Mouse (Mus musculus) liver, postnatal 0 days (tissue): ENCODE results near the gene Ankrd55.

Experiments used
- CTCF ChIP-seq: sonication (generic); IDR thresholded peaks from 2 replicates; pipeline ENCODE4 v1.5.1; 2016; ENCODE audit warnings: antibody characterized with exemption, low read depth
- EP300 ChIP-seq: IDR thresholded peaks from 2 replicates; pipeline ENCODE4 v1.6.1; 2016; ENCODE audit warnings: antibody characterized with exemption, low read depth, mild to moderate bottlenecking

DNA sequence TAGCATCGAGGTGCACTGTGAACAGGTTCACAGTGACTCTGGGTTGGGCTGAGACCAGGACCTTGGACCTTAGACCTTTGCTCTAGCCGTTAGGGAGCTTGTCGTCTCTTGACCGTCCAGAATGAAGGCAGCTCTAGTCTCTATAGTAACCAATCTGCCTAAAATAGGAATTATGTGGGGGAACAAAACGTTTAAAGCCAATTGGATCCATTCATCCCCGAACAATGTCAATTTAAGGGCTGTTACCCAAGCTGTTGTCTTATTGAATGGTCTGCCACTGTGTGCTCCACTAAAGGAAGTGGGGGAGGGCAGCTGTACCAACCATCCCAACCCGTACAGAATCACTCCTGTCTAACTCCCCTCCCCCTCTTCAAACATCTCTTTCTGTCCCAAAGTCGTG is 46.8 kb upstream of the Ankrd55 start:
- no peak for TF ChIP-seq EP300
- no peak for TF ChIP-seq CTCF
